Mouse (Mus musculus): Measurements from ENCODE around the gene Armh2.
"Not testable (repeated sequence)": the region's sequence is repeated elsewhere in the genome, so short reads cannot be mapped to it uniquely, and the experiment has no call there.

Armh2 gene

GRCm38 (mm10) chr13:24759451-24759850 lies 18.4 kb downstream of the Armh2 start:
- DNase-seq = peak; percentile 43

DNA sequence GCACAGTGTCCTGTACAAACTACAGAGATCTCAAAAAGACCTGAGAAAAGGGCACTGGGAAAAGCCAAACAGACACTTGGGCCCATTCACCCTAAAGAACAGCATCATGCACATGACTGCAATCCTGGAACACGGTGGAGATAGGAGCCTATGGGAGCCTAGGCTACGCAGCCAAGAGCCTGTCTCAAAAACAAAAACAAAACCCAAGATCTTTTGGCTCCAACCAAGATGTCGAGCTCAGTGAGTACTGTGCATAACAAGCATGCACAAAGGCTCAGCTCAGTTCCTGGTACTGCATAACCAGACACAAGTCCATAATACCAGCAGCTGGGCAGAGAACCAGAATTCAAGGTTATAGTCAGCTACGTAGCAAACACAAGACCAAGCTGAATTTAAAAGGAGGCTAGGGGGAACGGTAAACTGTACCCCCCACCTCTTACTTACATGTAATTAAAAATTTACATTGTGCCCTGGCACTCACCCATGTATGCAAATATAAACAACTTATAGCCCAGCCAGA lies 19.4 kb downstream of the Armh2 start:
- DNase-seq = no peak

DNA sequence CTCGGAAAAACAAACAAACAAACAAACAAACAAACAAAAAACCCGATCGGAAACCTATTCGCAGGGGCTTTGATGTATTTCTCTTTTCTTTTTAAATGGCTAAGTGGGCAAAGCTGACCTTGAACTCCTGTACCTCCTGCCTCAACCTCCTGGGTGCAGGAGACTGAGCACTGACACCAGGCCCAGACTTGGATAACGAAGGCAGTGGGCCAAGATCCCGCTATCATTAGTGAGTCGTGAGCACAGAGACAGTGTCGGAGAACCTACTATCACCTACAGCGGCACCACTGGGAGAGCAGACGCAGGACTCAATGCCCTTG lies 20.0 kb downstream of the Armh2 start:
- no peak for DNase-seq

GRCm38 (mm10) chr13:24761403-24762227 lies 20.6 kb downstream of the Armh2 start, which contains the start of gene Gmnn:
Gmnn (minus strand) TSS chr13:24761923.
- peak; percentile 91 for DNase-seq

DNA sequence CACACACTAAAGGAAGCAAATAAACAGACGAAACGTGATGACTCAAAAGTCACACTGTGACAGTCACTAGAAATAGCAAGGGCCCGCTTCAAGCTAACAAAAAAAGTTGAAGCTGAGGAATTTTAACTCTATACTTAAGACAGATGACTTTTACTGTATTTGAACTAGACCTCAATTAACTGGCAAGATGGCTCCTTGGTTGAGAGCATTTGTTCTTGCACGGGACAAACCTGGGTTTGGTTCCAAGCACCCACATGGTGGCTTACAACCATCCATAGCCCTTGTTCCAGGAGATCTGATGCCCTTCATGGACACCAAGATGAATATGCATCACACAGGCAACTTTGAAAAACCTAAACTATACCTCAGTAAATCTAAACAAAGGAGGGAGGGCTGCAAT lies 21.2 kb downstream of the Armh2 start:
- no peak for DNase-seq

- not testable (repeated sequence) for DNase-seq
Observed at GRCm38 (mm10) chr13:24767809-24768208, 26.8 kb downstream of the Armh2 start.

- DNase-seq = not testable (repeated sequence)
Observed at GRCm38 (mm10) chr13:24771482-24771881, 30.4 kb downstream of the Armh2 start.

GRCm38 (mm10) chr13:24776146-24776844 lies 35.3 kb downstream of the Armh2 start:
- peak; percentile 81 for DNase-seq

GRCm38 (mm10) chr13:24778026-24778425 lies 37.0 kb downstream of the Armh2 start:
- no peak for DNase-seq

GRCm38 (mm10) chr13:24778706-24779380 lies 37.8 kb downstream of the Armh2 start:
- no peak for DNase-seq

DNA sequence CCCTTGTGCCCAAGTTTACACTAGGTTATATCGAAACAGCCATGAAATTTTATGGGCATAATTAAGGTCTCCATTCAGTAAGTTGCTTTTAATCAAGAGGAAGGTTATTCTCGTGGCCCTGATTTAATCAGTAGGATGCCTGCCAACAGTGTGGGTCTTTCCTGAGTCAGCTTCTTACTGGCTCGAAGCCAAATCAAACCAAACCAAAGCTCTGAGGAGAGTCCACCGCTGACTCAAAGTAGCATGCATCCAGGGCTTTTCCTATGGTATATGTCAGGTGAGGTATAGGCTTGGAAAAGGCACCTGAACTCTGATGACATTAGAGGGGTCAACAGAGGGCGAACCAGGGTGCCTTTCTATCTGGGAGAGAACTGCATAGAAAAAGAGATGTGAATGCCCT lies 40.9 kb downstream of the Armh2 start:
- peak; percentile 36 for DNase-seq

GRCm38 (mm10) chr13:24786014-24786490 lies 45.0 kb downstream of the Armh2 start:
- peak; percentile 10 for DNase-seq

- no peak for DNase-seq
Observed at GRCm38 (mm10) chr13:24787477-24787876, 46.4 kb downstream of the Armh2 start.

- peak; percentile 82 for DNase-seq
Observed at GRCm38 (mm10) chr13:24791349-24791748, 50.3 kb downstream of the Armh2 start.

- peak; percentile 42 for DNase-seq
Observed at GRCm38 (mm10) chr13:24792411-24793045, 51.5 kb downstream of the Armh2 start.

All from lung, postnatal 36 days (tissue).